Mouse (Mus musculus): Measurements from ENCODE around the gene Gpam.

DNA sequence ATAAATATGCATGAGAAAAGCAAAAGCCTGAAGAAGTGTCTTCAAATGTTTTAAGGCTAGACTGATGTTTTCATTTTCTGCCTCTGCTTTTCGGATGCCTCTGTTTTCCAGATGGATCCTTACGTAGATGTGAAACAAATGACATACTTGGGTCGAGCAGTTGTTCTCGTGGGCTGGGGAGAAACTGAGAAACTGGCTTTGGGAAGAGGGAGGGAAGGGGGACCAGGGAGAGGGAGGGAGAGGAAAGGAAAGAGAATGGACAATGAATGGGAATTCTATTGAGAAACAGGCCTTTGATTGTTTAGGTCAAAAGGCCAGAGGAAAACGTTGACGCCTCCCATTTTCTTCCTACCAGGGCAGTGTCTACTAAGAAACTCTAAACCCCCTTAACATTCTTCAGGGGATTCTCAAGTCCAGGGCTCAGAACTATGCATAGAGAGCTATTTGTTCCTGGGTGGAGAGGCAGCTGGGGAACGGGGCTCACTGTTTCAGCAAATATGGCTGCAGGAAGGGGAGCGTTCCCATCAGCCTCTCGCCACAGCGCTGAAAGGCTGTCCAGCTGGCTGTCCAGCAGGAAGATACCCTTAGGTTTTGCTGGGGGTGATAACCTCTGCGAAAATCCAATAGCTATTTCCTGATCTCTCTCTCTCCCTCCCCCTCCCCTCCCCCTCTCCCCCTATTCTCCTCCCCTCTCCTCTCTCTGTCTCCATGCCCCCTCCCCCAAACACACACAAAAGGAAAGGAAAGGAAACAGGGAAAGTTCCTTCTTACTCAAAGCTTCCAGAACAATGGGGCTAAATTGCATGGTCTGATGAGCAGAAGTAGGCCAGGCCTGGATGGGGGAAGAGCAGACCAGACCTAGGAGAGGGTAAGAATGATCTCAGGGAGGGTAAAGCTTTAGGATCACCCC lies 16.6 kb upstream of the Gpam start:
- no peak for TF ChIP-seq CTCF (conservative IDR thresholded peaks at IDR 0.05; ENCODE audit: low read length)
- TF ChIP-seq NANOG (IDR thresholded peaks at IDR 0.05; ENCODE audit: borderline replicate concordance, low read length), result no peak

Data from E14TG2a.4 (cell line).